Mouse (Mus musculus): Measurements from ENCODE around the gene Wnt1. TPM values are rescaled to one million over a fixed set of nuclear protein-coding genes. Genes with fewer than 3 reads are reported as not detected.

Wnt1 gene
- polyA plus RNA-seq, 1 experiment = not detected

DNA sequence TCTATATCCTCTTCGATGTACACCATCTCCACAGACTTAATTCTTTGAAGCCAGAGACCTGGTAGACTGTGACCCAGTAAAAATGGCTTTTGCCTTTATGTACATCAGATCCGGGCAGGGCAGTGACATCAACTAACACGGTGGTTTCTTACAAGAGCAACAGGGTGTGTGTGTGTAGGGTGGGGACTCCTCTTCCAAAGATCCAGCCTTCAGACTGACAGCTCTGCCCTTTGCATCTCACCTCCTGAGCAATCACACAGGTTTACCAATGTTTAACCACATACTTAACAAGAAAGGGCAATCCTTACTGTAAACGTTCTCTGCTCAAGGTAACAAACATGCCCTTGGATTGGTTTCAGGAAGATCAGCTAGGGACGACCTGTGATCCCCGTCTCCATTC is 42.4 kb upstream of the Wnt1 start:
- Histone ChIP-seq H3K4me1 (ENCODE audit: control insufficient read depth, insufficient read depth, low read length) (no peaks in the 10 kb centered on the region), H3K27me3 (ENCODE audit: control insufficient read depth, insufficient read depth, low read length, poor library complexity, severe bottlenecking) (no peaks in the 10 kb centered on the region), H3K36me3 (ENCODE audit: control insufficient read depth, insufficient read depth, low read length, poor library complexity, severe bottlenecking) (no peaks in the 10 kb centered on the region), H3K27ac (ENCODE audit: insufficient read depth, low read length) (no peak overlapping the region), H3K9me3 (replicated peaks; ENCODE audit: control insufficient read depth, insufficient read depth, low read length, poor library complexity, severe bottlenecking) (no peaks in the 10 kb centered on the region), H3K9ac (ENCODE audit: low read depth, poor library complexity, severe bottlenecking) (no peak overlapping the region), H3K4me3 (ENCODE audit: low read depth, low read length) (no peak overlapping the region)
- TF ChIP-seq EP300 (IDR thresholded peaks at IDR 0.05; ENCODE audit: insufficient read depth, low read depth, low read length) (no peak), POLR2A (IDR thresholded peaks at IDR 0.05; ENCODE audit: insufficient read depth, low read length) (no peak), CTCF (IDR thresholded peaks at IDR 0.05; ENCODE audit: low read depth, low read length) (no peak)

GRCm38 (mm10) chr15:98749093-98749492 is 40.6 kb upstream of the Wnt1 start:
- Histone ChIP-seq H3K4me1 (ENCODE audit: control insufficient read depth, insufficient read depth, low read length) (no peaks in the 10 kb centered on the region), H3K27ac (ENCODE audit: insufficient read depth, low read length) (no peak overlapping the region), H3K4me3 (ENCODE audit: low read depth, low read length) (no peak overlapping the region), H3K27me3 (ENCODE audit: control insufficient read depth, insufficient read depth, low read length, poor library complexity, severe bottlenecking) (no peaks in the 10 kb centered on the region), H3K9ac (ENCODE audit: low read depth, poor library complexity, severe bottlenecking) (no peak overlapping the region), H3K9me3 (replicated peaks; ENCODE audit: control insufficient read depth, insufficient read depth, low read length, poor library complexity, severe bottlenecking) (no peaks in the 10 kb centered on the region), H3K36me3 (ENCODE audit: control insufficient read depth, insufficient read depth, low read length, poor library complexity, severe bottlenecking) (no peaks in the 10 kb centered on the region)
- no peak for TF ChIP-seq POLR2A (IDR thresholded peaks at IDR 0.05; ENCODE audit: insufficient read depth, low read length)
- TF ChIP-seq EP300 (IDR thresholded peaks at IDR 0.05; ENCODE audit: insufficient read depth, low read depth, low read length) = no peak
- no peak for TF ChIP-seq CTCF (IDR thresholded peaks at IDR 0.05; ENCODE audit: low read depth, low read length)

DNA sequence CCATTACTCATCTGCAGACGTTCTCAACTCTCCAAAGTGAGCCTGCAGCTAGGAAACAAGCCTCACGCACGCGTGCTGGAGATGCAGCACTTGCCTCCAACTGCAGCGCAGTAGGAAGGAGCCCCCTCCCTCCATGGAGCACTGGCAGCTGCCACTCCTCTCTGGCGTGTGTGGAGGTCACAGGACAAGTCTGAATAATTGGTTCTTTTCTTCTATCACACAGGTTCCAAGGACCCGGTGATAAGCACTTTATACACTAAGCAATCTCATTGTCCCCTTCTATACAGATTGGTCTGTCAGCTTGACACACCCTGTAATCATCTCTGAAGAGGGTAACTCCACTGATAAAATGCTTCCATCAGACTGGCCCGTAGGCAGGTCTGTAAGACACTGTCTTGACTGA is 36.6 kb upstream of the Wnt1 start:
- H3K9me3 ChIP-seq (replicated peaks; ENCODE audit: control insufficient read depth, insufficient read depth, low read length, poor library complexity, severe bottlenecking) = no peaks in the 10 kb centered on the region
- H3K27ac ChIP-seq (ENCODE audit: insufficient read depth, low read length) = no peak overlapping the region
- H3K4me1 ChIP-seq (ENCODE audit: control insufficient read depth, insufficient read depth, low read length) = no peaks in the 10 kb centered on the region
- H3K4me3 ChIP-seq (ENCODE audit: low read depth, low read length) = no peak overlapping the region
- H3K36me3 ChIP-seq (ENCODE audit: control insufficient read depth, insufficient read depth, low read length, poor library complexity, severe bottlenecking) = no peaks in the 10 kb centered on the region
- TF ChIP-seq EP300 (IDR thresholded peaks at IDR 0.05; ENCODE audit: insufficient read depth, low read depth, low read length) (no peak), CTCF (IDR thresholded peaks at IDR 0.05; ENCODE audit: low read depth, low read length) (no peak), POLR2A (IDR thresholded peaks at IDR 0.05; ENCODE audit: insufficient read depth, low read length) (no peak)
- no peak overlapping the region for H3K9ac ChIP-seq (ENCODE audit: low read depth, poor library complexity, severe bottlenecking)
- H3K27me3 ChIP-seq (ENCODE audit: control insufficient read depth, insufficient read depth, low read length, poor library complexity, severe bottlenecking) = no peaks in the 10 kb centered on the region

DNA sequence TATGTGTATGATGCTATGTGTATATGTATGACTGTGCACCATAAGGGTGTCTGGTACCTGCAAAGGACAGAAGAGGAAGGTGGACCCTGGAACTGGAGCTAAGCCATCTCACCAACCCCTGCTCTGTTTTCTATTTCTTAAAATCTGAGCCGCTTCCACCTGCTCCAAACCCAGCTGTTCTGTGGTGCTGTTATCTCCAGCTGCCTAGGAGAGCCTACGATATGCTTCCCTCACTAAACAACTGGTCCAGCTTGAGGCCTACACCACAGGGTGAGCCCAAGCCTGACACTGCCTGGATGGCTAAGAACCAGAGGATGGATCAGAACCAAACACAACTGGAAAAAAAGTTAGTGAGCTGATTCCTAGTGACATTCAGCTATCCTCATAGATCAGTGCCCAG is 35.5 kb upstream of the Wnt1 start:
- no peaks in the 10 kb centered on the region for H3K36me3 ChIP-seq (ENCODE audit: control insufficient read depth, insufficient read depth, low read length, poor library complexity, severe bottlenecking)
- H3K4me1 ChIP-seq (ENCODE audit: control insufficient read depth, insufficient read depth, low read length) = no peaks in the 10 kb centered on the region
- no peak for TF ChIP-seq CTCF (IDR thresholded peaks at IDR 0.05; ENCODE audit: low read depth, low read length)
- no peak for TF ChIP-seq EP300 (IDR thresholded peaks at IDR 0.05; ENCODE audit: insufficient read depth, low read depth, low read length)
- TF ChIP-seq POLR2A (IDR thresholded peaks at IDR 0.05; ENCODE audit: insufficient read depth, low read length) = no peak
- H3K9ac ChIP-seq (ENCODE audit: low read depth, poor library complexity, severe bottlenecking) = no peak overlapping the region
- H3K27ac ChIP-seq (ENCODE audit: insufficient read depth, low read length) = no peak overlapping the region
- no peaks in the 10 kb centered on the region for H3K27me3 ChIP-seq (ENCODE audit: control insufficient read depth, insufficient read depth, low read length, poor library complexity, severe bottlenecking)
- H3K4me3 ChIP-seq (ENCODE audit: low read depth, low read length) = no peak overlapping the region
- H3K9me3 ChIP-seq (replicated peaks; ENCODE audit: control insufficient read depth, insufficient read depth, low read length, poor library complexity, severe bottlenecking) = no peaks in the 10 kb centered on the region

GRCm38 (mm10) chr15:98762201-98762621 is 27.4 kb upstream of the Wnt1 start:
- Histone ChIP-seq H3K9ac (ENCODE audit: low read depth, poor library complexity, severe bottlenecking) (peak overlapping the region; percentile 96), H3K4me1 (ENCODE audit: control insufficient read depth, insufficient read depth, low read length) (peaks cover 2% of the 10 kb centered on the region), H3K36me3 (ENCODE audit: control insufficient read depth, insufficient read depth, low read length, poor library complexity, severe bottlenecking) (no peaks in the 10 kb centered on the region), H3K27me3 (ENCODE audit: control insufficient read depth, insufficient read depth, low read length, poor library complexity, severe bottlenecking) (no peaks in the 10 kb centered on the region), H3K4me3 (ENCODE audit: low read depth, low read length) (peak overlapping the region; percentile 81), H3K27ac (ENCODE audit: insufficient read depth, low read length) (no peak overlapping the region), H3K9me3 (replicated peaks; ENCODE audit: control insufficient read depth, insufficient read depth, low read length, poor library complexity, severe bottlenecking) (no peaks in the 10 kb centered on the region)
- TF ChIP-seq POLR2A (IDR thresholded peaks at IDR 0.05; ENCODE audit: insufficient read depth, low read length) (no peak), CTCF (IDR thresholded peaks at IDR 0.05; ENCODE audit: low read depth, low read length) (no peak), EP300 (IDR thresholded peaks at IDR 0.05; ENCODE audit: insufficient read depth, low read depth, low read length) (no peak)

GRCm38 (mm10) chr15:98762670-98763529 is 26.8 kb upstream of the Wnt1 start, which contains the start of gene Arf3:
Gene Arf3 (minus strand): TSS chr15:98763214.
- Histone ChIP-seq H3K4me3 (ENCODE audit: low read depth, low read length) (peak within 1 kb of the TSS; percentile 81), H3K4me1 (ENCODE audit: control insufficient read depth, insufficient read depth, low read length) (peaks cover 2% of the 10 kb centered on the region)

More at GRCm38 (mm10) chr15:98762670-98763529, 26.8 kb upstream of the Wnt1 start, which contains the start of gene Arf3:
- H3K36me3 ChIP-seq (ENCODE audit: control insufficient read depth, insufficient read depth, low read length, poor library complexity, severe bottlenecking) = no peaks in the 10 kb centered on the region
- H3K27me3 ChIP-seq (ENCODE audit: control insufficient read depth, insufficient read depth, low read length, poor library complexity, severe bottlenecking) = no peaks in the 10 kb centered on the region
- TF ChIP-seq EP300 (IDR thresholded peaks at IDR 0.05; ENCODE audit: insufficient read depth, low read depth, low read length) = no peak
- no peak for TF ChIP-seq CTCF (IDR thresholded peaks at IDR 0.05; ENCODE audit: low read depth, low read length)
- no peak for TF ChIP-seq POLR2A (IDR thresholded peaks at IDR 0.05; ENCODE audit: insufficient read depth, low read length)
- no peak within 1 kb of the TSS for H3K27ac ChIP-seq (ENCODE audit: insufficient read depth, low read length)
- H3K9ac ChIP-seq (ENCODE audit: low read depth, poor library complexity, severe bottlenecking) = peak within 1 kb of the TSS; percentile 96
- no peaks in the 10 kb centered on the region for H3K9me3 ChIP-seq (replicated peaks; ENCODE audit: control insufficient read depth, insufficient read depth, low read length, poor library complexity, severe bottlenecking)

All from ES-Bruce4 (cell line).